Mouse (Mus musculus): ENCODE measurements around the gene Zfhx2.

GRCm38 (mm10) chr14:55054191-55054749 is 37.9 kb downstream of the Zfhx2 start:
- TF ChIP-seq CTCF (IDR thresholded peaks at IDR 0.05; ENCODE audit: low read depth, low read length): no peak
- TF ChIP-seq POLR2A (IDR thresholded peaks at IDR 0.05; ENCODE audit: borderline replicate concordance, low read depth, low read length): no peak
